Mouse (Mus musculus) liver, embryonic 14.5 days (tissue): ENCODE results near the gene Prune2. TPM values are rescaled to one million over a fixed set of nuclear protein-coding genes. Genes with fewer than 3 reads are reported as not detected.

ENCODE experiments used
- ATAC-seq: fragments of 200-750 bp; cut with Nextera tagmentation; 2 replicates; pipeline ENCODE4 v1.8.0; 2017; ENCODE audit warnings: moderate number of reproducible peaks, mild to moderate bottlenecking, moderate library complexity; ENCODE audit not compliant: insufficient read depth
- DNase-seq, 3 experiments: peaks; one replicate each; pipeline ENCODE4 v3.0.0-alpha.2; 2012 to 2013; ENCODE audit warnings: low read depth in 3 of 3, low spot score in 3 of 3
- H3K27ac ChIP-seq: fragments of 300-500 bp; sonication (generic); 2 replicates; pipeline ENCODE4 v1.5.1; 2014; ENCODE audit warnings: moderate library complexity, mild to moderate bottlenecking, control low read depth, inconsistent platforms
- H3K27me3 ChIP-seq: fragments of 300-500 bp; sonication (generic); 2 replicates; pipeline ENCODE4 v1.6.1; 2014; ENCODE audit warnings: mild to moderate bottlenecking, low read length, moderate library complexity; ENCODE audit not compliant: control insufficient read depth, insufficient read depth
- H3K36me3 ChIP-seq: fragments of 300-500 bp; sonication (generic); replicated peaks from 2 replicates; pipeline ENCODE4 v1.6.1; 2014; ENCODE audit warnings: low read depth; ENCODE audit not compliant: control insufficient read depth, insufficient read depth
- H3K4me1 ChIP-seq, 2 experiments: fragments of 200-500 bp in 1 of 2; fragments of 300-500 bp in 1 of 2; sonication (generic) in 1 of 2; replicated peaks; 2 replicates each; pipeline ENCODE4 v1.6.1; 2012 to 2014; ENCODE audit warnings: antibody characterized with exemption in 1 of 2, inconsistent platforms in 1 of 2, low read length in 1 of 2; ENCODE audit not compliant: control insufficient read depth in 2 of 2, insufficient read depth in 2 of 2
- H3K4me2 ChIP-seq: fragments of 300-500 bp; sonication (generic); 2 replicates; pipeline ENCODE4 v1.6.1; 2014; ENCODE audit warnings: low read depth, mild to moderate bottlenecking, control low read depth, moderate library complexity
- H3K4me3 ChIP-seq, 2 experiments: fragments of 200-500 bp in 1 of 2; fragments of 300-500 bp in 1 of 2; sonication (generic) in 1 of 2; 2 replicates each; pipeline ENCODE4 v1.5.1; 2012 to 2014; ENCODE audit warnings: low read depth in 2 of 2, low read length in 2 of 2, mild to moderate bottlenecking in 2 of 2, control low read depth in 1 of 2, inconsistent platforms in 1 of 2, moderate library complexity in 1 of 2; ENCODE audit not compliant: insufficient read depth in 1 of 2
- H3K9ac ChIP-seq: fragments of 300-500 bp; sonication (generic); replicated peaks from 2 replicates; pipeline ENCODE4 v1.6.1; 2014; ENCODE audit warnings: mild to moderate bottlenecking, control low read depth, moderate library complexity
- H3K9me3 ChIP-seq: fragments of 300-500 bp; sonication (generic); 2 replicates; pipeline ENCODE4 v1.6.1; 2016; ENCODE audit warnings: low read length, mixed read lengths; ENCODE audit not compliant: control insufficient read depth
- CTCF ChIP-seq: IDR thresholded peaks from 2 replicates; pipeline ENCODE4 v1.5.1; 2016; ENCODE audit warnings: antibody characterized with exemption, low read depth, control low read depth
- EP300 ChIP-seq: IDR thresholded peaks from 2 replicates; pipeline ENCODE4 v1.6.1; 2016; ENCODE audit warnings: antibody characterized with exemption, low read depth
- WGBS: fragments of 180-500 bp; shearing (Covaris S2); extraction: QIAGEN DNeasy Blood & Tissue Kit; methylation state at CpG from one replicate; pipeline ENCODE4 v1.1.7; 2014; ENCODE audit not compliant: insufficient replicate concordance; 5-methylcytosine and 5-hydroxymethylcytosine counted together
- polyA plus RNA-seq, 2 experiments: library from polyadenylated mRNA; depleted of rRNA in 1 of 2; stranded (reverse) in 1 of 2; unstranded in 1 of 2; fragments of >200 nt; fragmentation: Nextera tagmentation in 1 of 2; extraction: Ambion mirVana in 1 of 2; gene quantifications; 2 replicates each; pipeline versions ENCODE4 v1.2.1 to v1.2.3; 2012 to 2014

The Prune2 gene
- polyA plus RNA-seq, 2 experiments: 0.26 to 0.29 TPM

DNA sequence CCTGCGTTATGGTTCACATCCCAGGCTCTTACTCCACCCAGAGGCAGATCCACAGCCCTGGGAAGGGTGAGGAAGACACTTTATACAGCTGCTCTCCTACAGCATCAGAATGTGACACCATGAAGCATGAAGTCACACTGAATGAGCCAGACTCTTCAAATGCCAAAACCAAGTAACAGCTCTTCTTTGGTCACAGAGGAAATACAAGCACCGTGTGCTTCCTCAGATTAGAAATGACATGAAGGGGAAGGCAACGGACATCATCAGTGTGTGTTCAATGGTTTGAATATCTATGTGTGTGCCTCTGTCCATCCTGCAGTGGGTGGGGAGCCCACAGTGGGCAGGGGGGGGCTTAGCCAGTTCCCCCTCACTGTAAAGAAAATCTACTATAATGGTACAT, 76.4 kb downstream of the Prune2 start:
- DNase-seq (no peak), ATAC-seq (no peak)
- Histone ChIP-seq H3K4me1 (no peaks in the 10 kb centered on the region; a peak in 1 of 4 replicates), H3K27ac (no peak overlapping the region), H3K9me3 (no peaks in the 10 kb centered on the region), H3K4me2 (no peak overlapping the region), H3K36me3 (no peaks in the 10 kb centered on the region), H3K9ac (no peak overlapping the region), H3K27me3 (no peaks in the 10 kb centered on the region), H3K4me3 (no peak overlapping the region)
- 18% methylated on average over 3 of the region's 3 CpGs for WGBS
- TF ChIP-seq EP300 (no peak), CTCF (no peak)

GRCm38 (mm10) chr19:17046961-17047360, 91.0 kb downstream of the Prune2 start:
- H3K9me3 ChIP-seq: no peaks in the 10 kb centered on the region
- 55% methylated on average over 4 of the region's 4 CpGs for WGBS

DNA sequence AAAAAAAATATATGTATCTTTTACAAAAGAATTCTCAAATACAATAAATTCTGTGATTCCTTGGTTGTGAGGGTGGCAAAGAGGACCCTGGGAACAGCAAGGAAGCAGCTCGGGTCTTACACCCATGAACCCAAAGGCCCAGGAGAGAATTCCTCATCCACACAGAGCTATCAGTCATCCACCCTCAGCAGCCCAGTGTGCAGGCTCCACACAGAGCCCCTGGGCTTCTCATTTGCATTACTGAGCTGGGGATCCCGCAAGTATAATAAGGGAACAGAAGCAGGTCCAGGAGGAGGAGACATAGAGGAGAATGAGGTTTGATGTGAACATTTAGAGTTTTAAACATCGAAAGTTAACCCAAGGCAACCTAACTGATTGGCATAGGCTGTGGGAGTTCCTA, 100.0 kb downstream of the Prune2 start:
- DNase-seq (no peak), ATAC-seq (no peak)
- Histone ChIP-seq H3K4me1 (no peaks in the 10 kb centered on the region), H3K4me3 (no peak overlapping the region), H3K36me3 (no peaks in the 10 kb centered on the region), H3K27ac (no peak overlapping the region), H3K9ac (no peak overlapping the region), H3K4me2 (no peak overlapping the region), H3K27me3 (no peaks in the 10 kb centered on the region), H3K9me3 (no peaks in the 10 kb centered on the region)
- TF ChIP-seq EP300: no peak
- no peak for TF ChIP-seq CTCF
- 57% methylated on average over 3 of the region's 3 CpGs for WGBS

More at GRCm38 (mm10) chr19:17046961-17047360, 91.0 kb downstream of the Prune2 start:
- Histone ChIP-seq H3K27ac (no peak overlapping the region), H3K27me3 (no peaks in the 10 kb centered on the region), H3K36me3 (no peaks in the 10 kb centered on the region), H3K4me2 (no peak overlapping the region), H3K4me1 (no peaks in the 10 kb centered on the region), H3K4me3 (no peak overlapping the region), H3K9ac (no peak overlapping the region)
- DNase-seq (no peak), ATAC-seq (no peak)
- TF ChIP-seq CTCF (no peak), EP300 (no peak)

- no peaks in the 10 kb centered on the region for H3K36me3 ChIP-seq
- ATAC-seq: no peak
- no peaks in the 10 kb centered on the region for H3K9me3 ChIP-seq
- no peak for DNase-seq
- TF ChIP-seq CTCF: no peak
- TF ChIP-seq EP300: no peak
- no peaks in the 10 kb centered on the region for H3K4me1 ChIP-seq
- no peaks in the 10 kb centered on the region for H3K27me3 ChIP-seq
- no peak overlapping the region for H3K4me3 ChIP-seq
- H3K4me2 ChIP-seq: no peak overlapping the region
- 79% methylated on average over 5 of the region's 5 CpGs for WGBS
- no peak overlapping the region for H3K27ac ChIP-seq
- H3K9ac ChIP-seq: no peak overlapping the region
Observed at GRCm38 (mm10) chr19:17060106-17060505, 104.2 kb downstream of the Prune2 start.

- H3K9me3 ChIP-seq: no peaks in the 10 kb centered on the region
- DNase-seq (no peak), ATAC-seq (no peak)
Observed at GRCm38 (mm10) chr19:17064421-17064820, 108.5 kb downstream of the Prune2 start.

More at GRCm38 (mm10) chr19:17064421-17064820, 108.5 kb downstream of the Prune2 start:
- Histone ChIP-seq H3K36me3 (no peaks in the 10 kb centered on the region), H3K9ac (no peak overlapping the region), H3K4me1 (no peaks in the 10 kb centered on the region), H3K4me3 (no peak overlapping the region), H3K27ac (no peak overlapping the region), H3K27me3 (no peaks in the 10 kb centered on the region), H3K4me2 (no peak overlapping the region)
- TF ChIP-seq EP300: no peak
- no peak for TF ChIP-seq CTCF
